Mouse (Mus musculus) adrenal gland, adult (tissue): ENCODE results near the gene Igdcc4.

Source experiments
- DNase-seq, 2 experiments: peaks; one replicate each; pipeline ENCODE4 v3.0.0; 2022 to 2023; ENCODE audit warnings: low spot score in 1 of 2; ENCODE audit not compliant: inconsistent age in 2 of 2

Igdcc4 gene

DNA sequence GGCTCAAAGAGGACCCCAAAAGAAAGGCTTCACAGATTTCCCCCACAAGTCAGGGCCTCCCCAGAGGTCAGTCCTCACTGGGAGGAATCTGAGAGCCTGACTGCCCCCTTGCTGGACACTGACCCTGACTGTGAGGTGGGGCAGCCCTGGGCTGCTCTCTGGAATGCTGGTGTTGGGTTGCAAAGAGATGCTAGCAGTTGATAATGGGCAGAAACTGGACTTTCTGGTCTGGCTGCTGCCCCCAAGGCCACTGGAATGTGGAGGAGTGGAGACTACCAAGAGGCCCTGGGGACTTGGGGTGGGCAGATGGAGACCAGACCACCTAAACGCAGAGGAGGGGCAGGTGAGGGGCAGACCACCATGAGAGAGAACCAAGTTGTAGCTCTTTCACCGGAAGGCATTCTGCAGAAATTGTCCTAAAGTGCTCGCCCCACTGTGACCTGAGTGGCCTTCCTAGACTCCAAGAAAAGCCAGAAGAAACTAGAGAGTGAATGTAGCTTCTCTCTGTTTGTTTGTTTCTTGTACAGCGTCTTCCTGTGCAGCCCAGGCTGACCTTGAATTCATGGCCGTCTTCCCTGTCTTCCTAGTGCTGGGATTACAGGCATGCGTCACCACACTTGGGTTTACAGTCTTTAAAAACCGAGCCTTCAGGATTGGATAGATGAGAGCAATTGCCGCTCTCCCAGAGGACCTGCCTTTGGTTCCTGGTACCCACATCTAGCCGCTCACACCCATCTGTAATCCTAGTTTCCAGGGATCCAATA lies 53.6 kb downstream of the Igdcc4 start:
- peak; percentile 58 to 68 for DNase-seq

DNA sequence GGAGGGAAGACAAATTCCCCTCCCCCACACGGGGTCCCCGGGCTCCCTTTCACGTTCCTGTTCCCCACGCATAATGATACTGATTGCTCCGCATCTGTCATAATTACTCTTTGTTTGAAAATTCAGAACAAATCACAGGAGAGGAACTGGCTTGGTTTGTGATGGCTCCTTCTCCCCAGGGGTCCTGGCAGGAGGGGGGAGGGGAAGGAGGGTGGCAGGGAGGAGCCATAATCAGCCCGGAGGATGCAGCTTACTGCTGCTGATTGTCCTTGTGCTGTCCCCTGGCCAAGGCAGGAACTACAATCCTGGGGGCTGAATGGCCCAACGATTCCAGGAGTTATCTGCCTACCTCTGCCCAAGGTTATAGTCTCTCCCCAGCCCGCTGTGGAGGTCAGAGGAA lies 55.3 kb downstream of the Igdcc4 start:
- DNase-seq, result no peak

DNA sequence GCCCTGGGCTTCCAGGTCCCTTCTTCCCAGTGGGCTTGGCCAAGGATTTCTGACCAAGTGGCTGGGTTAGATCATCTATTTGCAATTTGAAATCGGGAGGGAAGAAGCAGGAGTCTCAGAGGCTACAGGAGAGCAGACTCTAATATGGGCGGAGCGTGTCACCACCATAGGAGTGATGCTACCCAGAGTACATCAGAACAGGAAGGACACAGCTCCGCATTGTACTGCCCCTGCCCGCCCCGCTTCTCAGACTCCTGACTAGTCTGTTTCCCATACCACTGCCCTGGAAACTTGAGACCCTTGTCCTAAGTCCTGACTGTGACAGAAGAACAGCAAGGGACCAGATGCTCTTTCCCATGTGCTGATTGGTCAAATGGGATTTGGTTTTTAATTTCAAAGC lies 56.3 kb downstream of the Igdcc4 start:
- no peak for DNase-seq

DNA sequence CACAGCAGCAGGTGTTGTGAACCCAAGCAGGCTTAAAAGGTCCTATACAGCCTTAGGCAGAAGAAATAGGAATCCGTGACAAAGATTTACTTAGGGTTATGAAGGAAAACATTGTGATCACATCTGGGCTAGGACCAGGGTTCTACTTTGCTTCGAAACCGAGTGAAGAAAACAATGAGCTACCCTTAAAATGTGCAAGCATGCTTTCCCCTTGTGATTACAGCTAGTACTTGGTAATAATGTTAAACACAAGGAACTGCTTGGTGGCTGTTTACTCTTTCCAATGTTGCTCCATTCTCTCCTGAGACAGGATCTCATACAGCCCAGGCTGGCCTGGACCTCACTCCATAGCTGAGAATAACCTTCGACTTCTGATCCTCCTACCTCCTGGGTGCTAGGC lies 59.9 kb downstream of the Igdcc4 start:
- no peak for DNase-seq

GRCm38 (mm10) chr9:65161881-65162280 lies 60.6 kb downstream of the Igdcc4 start:
- DNase-seq, result no peak

DNA sequence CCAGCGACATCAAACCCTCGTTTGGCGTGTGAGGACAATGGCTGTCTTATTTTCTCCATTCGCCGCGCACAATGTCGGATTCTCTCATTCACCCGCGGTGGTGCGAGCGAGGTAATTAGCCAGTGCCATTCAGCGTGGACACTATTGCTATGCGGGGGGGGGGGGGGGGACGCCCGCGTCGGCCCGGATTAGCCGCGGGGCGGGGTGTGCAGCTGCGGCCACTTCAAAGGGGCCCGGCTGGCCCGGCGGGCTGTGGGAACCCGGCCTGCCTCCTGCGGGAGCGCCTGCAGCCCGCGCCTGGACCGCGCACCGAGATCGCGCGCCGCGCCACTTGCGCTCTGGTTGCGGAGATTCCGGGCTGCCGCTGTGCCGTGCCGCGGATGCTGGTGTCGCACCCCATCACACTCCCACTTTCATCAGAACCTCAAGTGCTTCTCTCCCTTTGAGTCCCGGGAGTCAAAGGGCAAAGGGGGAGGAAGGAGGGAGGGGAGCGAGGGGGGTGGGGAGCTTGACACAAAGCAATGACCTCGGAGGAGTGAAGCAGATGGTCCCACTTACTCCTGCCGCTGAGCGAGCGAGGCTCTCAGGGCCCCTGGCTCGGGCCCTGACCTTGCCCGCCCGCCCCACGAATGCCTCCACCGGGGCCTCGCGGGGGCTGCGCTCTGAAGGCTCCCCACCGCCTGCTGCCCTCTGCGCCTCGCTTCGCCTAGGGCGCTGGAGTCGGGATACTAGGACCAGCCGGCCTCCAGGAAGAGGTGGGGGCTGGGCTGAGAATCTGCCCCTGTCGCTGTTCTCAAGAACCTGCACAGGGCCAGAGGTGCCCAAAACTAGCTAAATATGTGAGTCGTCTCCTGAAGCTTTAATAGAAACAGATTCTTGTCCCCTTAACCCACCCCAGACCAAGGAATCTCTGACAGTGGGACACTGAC lies 61.7 kb downstream of the Igdcc4 start:
- peak; percentile 42 to 63 for DNase-seq

GRCm38 (mm10) chr9:65164870-65165269 lies 63.6 kb downstream of the Igdcc4 start:
- peak in 1 of 2 experiments; percentile 60 for DNase-seq

DNA sequence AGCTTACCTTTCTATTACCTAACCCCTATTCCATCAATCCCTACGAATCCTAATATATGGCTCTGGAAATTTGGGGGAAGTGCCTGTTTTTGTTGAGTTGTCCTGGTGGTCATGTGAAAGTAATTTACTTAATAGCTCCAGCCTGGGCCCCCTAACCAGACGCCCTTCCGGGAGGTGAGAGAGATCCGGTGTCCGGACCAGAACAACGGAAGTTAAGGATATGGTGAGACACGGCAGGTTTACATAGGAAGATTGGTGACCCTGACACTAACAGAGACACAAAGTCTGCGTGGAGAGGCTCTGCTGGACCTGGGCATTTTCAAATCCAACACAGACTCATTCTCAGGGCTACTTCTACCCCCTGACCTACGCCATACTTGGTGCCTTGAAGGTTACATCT lies 65.1 kb downstream of the Igdcc4 start:
- DNase-seq, result no peak

- DNase-seq, result no peak
These were observed 67.2 kb downstream of the Igdcc4 start for GRCm38 (mm10) chr9:65168534-65168933.

- DNase-seq, result no peak
These were observed 67.7 kb downstream of the Igdcc4 start for GRCm38 (mm10) chr9:65168952-65169351.

GRCm38 (mm10) chr9:65172654-65173053 lies 71.4 kb downstream of the Igdcc4 start:
- DNase-seq, result no peak

- no peak for DNase-seq
These were observed 74.1 kb downstream of the Igdcc4 start for GRCm38 (mm10) chr9:65175234-65175938.

GRCm38 (mm10) chr9:65175939-65176871 lies 74.9 kb downstream of the Igdcc4 start:
- DNase-seq, result no peak

GRCm38 (mm10) chr9:65177497-65177896 lies 76.2 kb downstream of the Igdcc4 start:
- no peak for DNase-seq

DNA sequence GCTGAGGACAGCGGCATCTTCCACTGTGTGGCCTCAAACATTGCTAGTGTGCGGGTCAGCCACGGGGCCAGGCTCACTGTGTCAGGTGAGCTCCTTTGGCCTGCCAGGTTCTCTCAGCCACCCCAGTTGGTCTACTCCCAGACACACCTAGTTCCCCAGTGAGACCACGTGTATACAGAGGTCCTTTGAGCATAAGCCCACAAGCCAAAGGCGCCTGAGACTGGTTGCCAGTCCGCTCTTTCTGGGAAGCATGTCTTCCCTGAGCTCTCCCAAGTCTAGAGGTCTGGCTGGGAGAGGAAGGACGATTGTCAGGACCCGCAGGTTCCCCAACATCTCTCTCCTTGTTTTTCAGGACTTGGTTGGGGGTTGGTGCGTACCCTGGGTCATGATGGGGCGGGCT lies 76.6 kb downstream of the Igdcc4 start:
- DNase-seq, result no peak

- peak; percentile 44 to 66 for DNase-seq
These were observed 77.3 kb downstream of the Igdcc4 start for GRCm38 (mm10) chr9:65178336-65179213.

GRCm38 (mm10) chr9:65179817-65180624 lies 78.7 kb downstream of the Igdcc4 start:
- no peak for DNase-seq
